Mouse (Mus musculus): Measurements from ENCODE around the gene Kcnq1. TPM values are rescaled to one million over a fixed set of nuclear protein-coding genes. Genes with fewer than 3 reads are reported as not detected.

Gene Kcnq1
- total and polyA plus RNA-seq, 3 experiments = 0.63 to 0.96 TPM; not detected in 1

GRCm38 (mm10) chr7:143114773-143115172, 8.6 kb downstream of the Kcnq1 start:
- H3K79me2 ChIP-seq (ENCODE audit: control insufficient read depth, insufficient read depth, low read length, poor library complexity) = no peaks in the 10 kb centered on the region
- H3K9ac ChIP-seq (ENCODE audit: control insufficient read depth, low read depth, low read length, poor library complexity, severe bottlenecking) = no peak overlapping the region
- no peaks in the 10 kb centered on the region for H3K27me3 ChIP-seq (ENCODE audit: control insufficient read depth in 1 of 2, insufficient read depth in 2 of 2, low read length in 2 of 2)
- H3K4me1 ChIP-seq (ENCODE audit: control insufficient read depth in 1 of 2, insufficient read depth in 2 of 2, low read length in 2 of 2) = peaks cover 5 to 20% of the 10 kb centered on the region in 2 experiments
- no peak for DNase-seq (ENCODE audit: low read depth, low spot score)
- no peak overlapping the region for H3K4me3 ChIP-seq (ENCODE audit: control insufficient read depth in 1 of 2, insufficient read depth in 1 of 2, low read depth in 2 of 2, low read length in 2 of 2)
- H3K9me3 ChIP-seq (replicated peaks; ENCODE audit: insufficient read depth, low read length) = no peaks in the 10 kb centered on the region
- no peak overlapping the region for H3K27ac ChIP-seq (ENCODE audit: control insufficient read depth, low read depth, low read length)
- H3K36me3 ChIP-seq (ENCODE audit: control insufficient read depth in 1 of 2, insufficient read depth in 2 of 2, low read length in 2 of 2) = peaks cover 0 to 6% of the 10 kb centered on the region in 2 experiments; a peak in 2 of 4 replicates
- TF ChIP-seq CTCF (IDR thresholded peaks at IDR 0.05 in 2 of 3, conservative IDR thresholded peaks at IDR 0.05 in 1 of 3; ENCODE audit: control insufficient read depth in 1 of 3, insufficient read depth in 1 of 3, low read depth in 2 of 3, low read length in 3 of 3, poor library complexity in 1 of 3, severe bottlenecking in 1 of 3) = peak in 2 of 3 experiments; percentile 37 to 46; a peak in 3 of 6 replicates
- peak; percentile 15; the same call in 1 of the 2 replicates for TF ChIP-seq SMC3 (IDR thresholded peaks at IDR 0.05; ENCODE audit: low read depth, low read length)
- TF ChIP-seq RAD21 (IDR thresholded peaks at IDR 0.05; ENCODE audit: low read depth, low read length) = peak; percentile 38
- TF ChIP-seq UBTF (IDR thresholded peaks at IDR 0.05; ENCODE audit: borderline replicate concordance, insufficient read depth, low read depth, low read length) = no peak

GRCm38 (mm10) chr7:143116521-143116920, 10.4 kb downstream of the Kcnq1 start:
- Histone ChIP-seq H3K27me3 (ENCODE audit: control insufficient read depth in 1 of 2, insufficient read depth in 2 of 2, low read length in 2 of 2) (no peaks in the 10 kb centered on the region), H3K36me3 (ENCODE audit: control insufficient read depth in 1 of 2, insufficient read depth in 2 of 2, low read length in 2 of 2) (peaks cover 0 to 12% of the 10 kb centered on the region in 2 experiments; a peak in 2 of 4 replicates), H3K4me3 (ENCODE audit: control insufficient read depth in 1 of 2, insufficient read depth in 1 of 2, low read depth in 2 of 2, low read length in 2 of 2) (no peak overlapping the region), H3K9ac (ENCODE audit: control insufficient read depth, low read depth, low read length, poor library complexity, severe bottlenecking) (no peak overlapping the region), H3K79me2 (ENCODE audit: control insufficient read depth, insufficient read depth, low read length, poor library complexity) (no peaks in the 10 kb centered on the region), H3K9me3 (replicated peaks; ENCODE audit: insufficient read depth, low read length) (no peaks in the 10 kb centered on the region), H3K27ac (ENCODE audit: control insufficient read depth, low read depth, low read length) (no peak overlapping the region), H3K4me1 (ENCODE audit: control insufficient read depth in 1 of 2, insufficient read depth in 2 of 2, low read length in 2 of 2) (peaks cover 5 to 29% of the 10 kb centered on the region in 2 experiments)
- no peak for DNase-seq (ENCODE audit: low read depth, low spot score)
- TF ChIP-seq MYC (IDR thresholded peaks at IDR 0.05; ENCODE audit: low read depth, low read length) (no peak), POLR2AphosphoS5 (IDR thresholded peaks at IDR 0.05; ENCODE audit: borderline replicate concordance, low read depth, low read length) (no peak), EP300 (IDR thresholded peaks at IDR 0.05; ENCODE audit: low read depth in 1 of 2, low read length in 2 of 2) (no peak), MAFK (IDR thresholded peaks at IDR 0.05; ENCODE audit: borderline replicate concordance, low read depth, low read length) (no peak), CTCF (IDR thresholded peaks at IDR 0.05 in 2 of 3, conservative IDR thresholded peaks at IDR 0.05 in 1 of 3; ENCODE audit: control insufficient read depth in 1 of 3, insufficient read depth in 1 of 3, low read depth in 2 of 3, low read length in 3 of 3, poor library complexity in 1 of 3, severe bottlenecking in 1 of 3) (no peak), TBP (IDR thresholded peaks at IDR 0.05; ENCODE audit: low read depth, low read length) (no peak), GABPA (IDR thresholded peaks at IDR 0.05; ENCODE audit: low read depth, low read length) (no peak), USF1 (IDR thresholded peaks at IDR 0.05; ENCODE audit: low read depth, low read length) (no peak), MAZ (IDR thresholded peaks at IDR 0.05; ENCODE audit: low read depth, low read length) (no peak), GATA1 (IDR thresholded peaks at IDR 0.05; ENCODE audit: low read depth, low read length) (no peak), POLR2AphosphoS2 (IDR thresholded peaks at IDR 0.05; ENCODE audit: low read length) (no peak), USF2 (IDR thresholded peaks at IDR 0.05; ENCODE audit: borderline replicate concordance in 1 of 2, insufficient read depth in 1 of 2, low read depth in 1 of 2, low read length in 2 of 2) (no peak)

All from MEL (cell line).